Mouse (Mus musculus) heart, adult 2 months (tissue): Measurements from ENCODE around the gene Cfap298.

ENCODE experiments used
- CTCF ChIP-seq: fragments of 200-600 bp; IDR thresholded peaks from 2 replicates; pipeline ENCODE4 v1.8.1; 2022; ENCODE audit warnings: antibody characterized with exemption, mild to moderate bottlenecking, moderate library complexity
- POLR2A ChIP-seq: fragments of 200-500 bp; IDR thresholded peaks from 2 replicates; pipeline ENCODE4 v1.6.1; 2011; ENCODE audit warnings: mild to moderate bottlenecking, low read depth, low read length, control low read depth; ENCODE audit not compliant: insufficient read depth

- no peak for TF ChIP-seq POLR2A
- no peak for TF ChIP-seq CTCF
These were observed 29.4 kb upstream of the Cfap298 start for GRCm38 (mm10) chr16:90964302-90964701.
